Mouse (Mus musculus) ovary, postnatal 14 days (tissue): ENCODE data around the gene Ucp3.

Experiments used
- DNase-seq: peaks from one replicate; pipeline ENCODE4 v3.0.0; 2022; ENCODE audit warnings: low spot score

The Ucp3 gene

DNA sequence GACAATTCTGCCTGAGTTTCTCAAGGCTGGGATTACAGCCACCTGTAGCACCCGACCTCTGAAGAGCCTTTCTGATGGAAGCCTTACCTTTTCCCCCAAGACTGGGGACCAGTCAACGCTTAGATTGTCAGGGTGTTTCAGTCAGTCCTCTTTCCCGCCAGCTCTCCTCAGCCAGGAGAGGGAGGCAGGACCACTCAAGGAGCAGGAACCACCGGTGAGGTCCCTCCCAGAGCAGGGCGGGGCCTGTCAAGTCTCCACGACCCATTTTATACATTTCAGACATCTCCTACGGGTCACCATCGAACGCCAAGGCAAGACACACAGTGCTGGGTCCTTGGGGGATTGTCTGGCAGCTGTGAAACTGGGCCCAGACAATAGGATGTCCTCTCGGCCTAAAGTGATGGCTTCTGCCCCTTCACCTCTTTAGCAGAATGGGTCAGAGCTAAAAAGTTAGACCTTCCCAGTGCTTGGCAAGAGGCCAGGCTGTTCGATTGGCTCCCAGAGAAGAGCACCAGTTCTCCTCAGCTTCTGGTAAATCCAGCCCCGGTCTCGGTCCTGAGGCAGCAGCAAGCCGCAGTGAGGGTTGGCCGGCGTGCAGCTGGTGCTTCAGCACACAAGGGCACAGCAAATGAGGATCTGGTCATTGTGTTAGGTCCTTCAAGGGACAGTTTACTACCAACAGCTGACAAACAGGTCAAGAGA lies 27.6 kb downstream of the Ucp3 start:
- no peak for DNase-seq

DNA sequence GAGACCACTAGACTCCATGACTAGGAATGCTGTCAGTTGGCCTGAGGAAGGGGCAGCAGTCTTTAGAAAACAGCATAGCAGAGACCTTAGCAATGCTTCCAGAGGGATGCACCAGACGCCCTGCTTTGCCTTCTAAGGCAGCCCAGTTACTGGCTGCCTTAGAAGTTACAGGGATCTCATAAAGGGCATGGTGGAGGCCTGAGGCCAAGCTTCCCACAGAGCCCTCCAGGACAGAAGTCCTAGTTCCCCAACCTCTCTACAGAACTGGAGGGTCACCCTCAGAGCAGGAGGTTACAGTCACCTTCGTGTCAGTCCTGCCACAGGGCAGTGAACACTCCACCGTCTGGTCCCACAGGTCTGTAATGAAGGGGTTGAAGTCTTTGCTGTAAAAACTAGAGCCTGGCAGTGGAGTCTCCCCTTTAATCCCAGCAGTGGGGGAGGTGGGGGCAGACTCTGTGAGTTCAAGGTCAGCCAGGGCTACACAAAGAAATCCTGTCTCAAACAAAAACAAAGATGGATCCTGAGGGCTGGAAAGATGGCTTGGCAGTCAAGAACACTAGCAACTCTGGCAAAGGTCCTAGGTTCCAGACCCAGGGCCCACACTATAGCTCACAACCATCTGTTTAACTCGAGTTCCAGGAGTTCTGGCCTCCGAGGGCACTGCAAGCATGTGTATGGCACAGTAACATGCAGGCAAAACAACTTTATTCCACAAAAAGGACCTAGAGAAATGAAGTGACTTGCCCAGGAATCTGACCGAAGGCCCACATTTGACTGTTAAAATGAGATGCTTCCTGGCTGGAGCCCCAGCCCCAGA lies 28.4 kb downstream of the Ucp3 start:
- no peak for DNase-seq

DNA sequence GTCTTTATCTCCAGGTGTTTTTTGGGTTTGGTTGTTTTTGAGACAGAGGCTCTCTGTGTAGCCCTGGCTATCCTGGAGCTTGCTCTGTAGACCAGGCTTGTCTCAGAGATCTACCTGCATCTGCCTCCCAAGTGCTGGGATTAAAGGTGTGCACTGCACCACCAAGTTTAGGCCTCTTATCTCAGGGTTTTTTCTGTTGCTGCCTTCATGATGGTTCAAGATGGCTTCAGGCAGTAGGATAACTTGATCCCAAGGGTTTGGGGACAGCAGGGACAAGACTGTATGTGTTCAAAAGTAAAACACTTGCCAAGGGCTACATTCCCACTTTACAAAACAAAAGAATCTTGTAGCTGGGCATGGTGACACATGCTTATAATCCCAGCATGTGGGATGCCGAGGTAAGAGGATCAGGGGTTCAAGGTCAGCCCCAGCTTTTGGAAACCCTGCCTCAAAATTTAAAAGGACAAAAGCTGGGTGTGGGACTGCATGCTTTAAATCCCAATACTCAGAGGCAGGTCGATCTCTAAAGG lies 29.1 kb downstream of the Ucp3 start:
- no peak for DNase-seq

DNA sequence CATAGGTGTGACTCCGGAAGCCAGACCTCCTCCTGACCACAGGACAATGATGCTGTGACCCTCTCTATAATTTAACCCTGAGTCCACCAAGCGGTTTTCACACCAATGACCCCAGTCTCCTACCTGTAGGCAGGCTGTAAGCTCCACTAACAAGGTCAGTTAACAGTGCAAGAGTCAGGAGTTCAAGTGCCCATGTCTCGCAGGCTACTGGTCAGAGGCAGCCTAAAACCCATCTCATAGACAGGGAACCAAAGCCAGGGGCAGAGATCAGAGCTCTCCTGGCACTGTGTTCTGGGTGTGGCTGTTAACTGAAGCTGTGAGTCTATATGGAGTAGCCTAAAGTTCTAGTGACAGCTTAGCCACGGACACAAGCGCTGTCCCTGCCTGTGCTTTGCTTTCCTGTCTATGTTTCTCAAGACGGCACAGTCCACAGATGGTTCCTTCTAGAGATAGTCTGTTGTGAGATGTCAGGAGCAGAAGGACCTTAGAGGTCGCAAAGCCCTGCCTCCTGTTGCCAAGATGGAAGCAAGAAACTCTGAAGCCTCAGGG lies 29.7 kb downstream of the Ucp3 start:
- DNase-seq, result no peak

DNA sequence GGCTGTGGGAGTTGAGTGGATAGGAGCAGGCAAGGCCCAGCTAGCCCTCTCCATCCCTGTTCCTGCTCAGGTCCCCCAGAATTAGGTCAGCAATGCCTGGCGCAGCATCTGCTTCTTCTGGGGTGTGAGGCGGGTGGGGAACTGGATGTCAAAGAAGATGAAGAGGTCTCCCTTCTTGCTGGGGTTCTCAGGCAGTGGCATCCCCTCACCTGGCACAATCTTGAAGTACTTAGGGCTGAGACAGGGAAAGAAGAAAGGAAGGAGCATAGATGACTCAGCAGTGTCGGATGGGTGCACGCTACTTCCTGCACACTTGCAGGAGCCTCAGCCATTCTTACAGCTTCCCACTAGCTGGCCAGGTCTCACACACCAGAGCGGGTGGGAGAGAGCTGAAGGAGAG lies 30.3 kb downstream of the Ucp3 start:
- no peak for DNase-seq

DNA sequence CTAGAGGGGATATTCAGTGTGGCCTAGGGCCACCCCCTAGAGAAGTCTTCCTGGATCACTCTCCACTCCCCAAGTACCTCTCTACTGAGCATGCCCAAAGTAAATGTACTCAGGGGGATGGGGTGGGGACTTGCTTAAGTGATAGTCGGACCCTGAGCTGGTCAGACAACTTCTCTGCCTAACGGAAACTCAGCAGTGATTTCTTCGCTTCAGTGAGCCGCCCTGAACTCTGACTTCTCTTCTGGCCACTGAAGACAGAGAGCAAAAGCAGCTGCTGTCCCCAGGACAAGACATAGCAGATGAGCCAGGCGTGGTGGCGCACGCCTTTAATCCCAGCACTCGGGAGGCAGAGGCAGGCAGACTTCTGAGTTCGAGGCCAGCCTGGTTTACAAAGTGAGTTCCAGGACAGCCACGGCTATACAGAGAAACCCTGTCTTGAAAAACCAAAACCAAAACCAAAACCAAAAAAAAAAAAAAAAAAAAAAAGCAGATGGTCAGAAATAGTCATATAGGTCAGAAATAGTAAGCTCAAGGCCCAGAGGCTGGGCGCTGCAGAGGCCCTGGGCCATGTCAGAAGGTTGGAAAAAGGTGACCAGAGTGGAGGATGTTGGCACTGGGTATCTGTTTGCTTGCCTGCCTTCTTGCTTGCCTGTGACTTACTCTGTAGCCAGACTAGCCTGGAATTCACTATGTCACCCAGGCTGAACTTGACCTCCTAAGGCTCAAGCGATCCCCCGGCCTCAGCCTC lies 32.1 kb downstream of the Ucp3 start:
- no peak for DNase-seq

DNA sequence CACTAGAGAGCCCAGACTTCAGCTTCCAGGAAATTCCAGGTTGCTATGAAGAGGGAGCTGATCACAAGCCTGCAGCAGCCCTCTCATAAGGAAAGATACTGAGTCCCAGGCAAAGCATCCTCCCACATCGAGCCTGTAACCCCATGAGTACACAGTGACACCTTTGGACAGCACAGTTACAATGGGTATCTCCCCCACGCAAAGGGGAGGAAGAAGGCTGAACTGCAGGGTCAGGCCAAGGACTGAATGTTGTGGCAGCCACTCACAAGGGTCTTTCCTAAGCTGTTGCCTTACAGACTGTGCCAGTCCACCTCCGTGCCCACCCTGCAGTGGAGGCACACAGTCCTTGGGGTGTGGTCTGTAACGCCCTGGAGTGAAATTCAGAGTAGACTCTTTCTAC lies 33.7 kb downstream of the Ucp3 start:
- no peak for DNase-seq

DNA sequence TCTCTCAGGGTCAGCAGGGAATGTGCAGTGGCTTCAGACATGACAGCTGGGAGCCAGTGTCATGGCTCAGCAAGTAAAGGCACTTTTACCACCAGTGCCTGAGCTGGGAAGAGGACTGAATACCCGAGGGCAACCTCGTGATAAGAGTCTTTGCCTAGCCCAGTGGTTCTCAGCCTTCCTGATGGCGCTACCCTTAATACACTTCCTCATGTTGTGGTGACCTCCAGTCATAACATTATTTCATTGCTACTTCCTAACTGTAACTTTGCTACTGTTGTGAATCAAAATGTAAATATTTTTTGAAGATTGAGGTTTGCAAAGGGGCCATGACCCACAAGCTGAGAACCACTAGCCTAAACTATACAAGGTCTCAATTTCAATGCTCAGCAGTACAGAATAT lies 35.9 kb downstream of the Ucp3 start:
- DNase-seq, result no peak

DNA sequence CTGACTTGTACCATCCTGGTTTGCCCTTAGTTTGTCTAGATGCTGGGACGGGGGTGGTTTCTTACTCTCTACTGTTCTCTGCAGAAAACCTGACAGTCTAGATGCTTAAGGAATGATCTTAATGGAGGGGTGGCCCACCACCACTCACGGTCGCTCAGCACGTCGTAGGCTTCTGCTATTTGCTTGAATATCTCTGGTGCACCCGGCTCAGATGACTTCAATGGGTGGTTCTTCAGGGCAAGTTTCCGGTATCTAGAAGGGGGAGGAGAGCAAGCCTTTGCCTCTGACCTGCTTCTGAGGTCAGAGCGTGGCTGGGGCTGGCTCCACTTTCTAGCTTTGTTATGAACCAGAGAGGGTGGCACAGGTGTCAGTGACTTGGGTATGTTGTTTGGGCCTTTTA lies 38.8 kb downstream of the Ucp3 start:
- DNase-seq, result no peak

DNA sequence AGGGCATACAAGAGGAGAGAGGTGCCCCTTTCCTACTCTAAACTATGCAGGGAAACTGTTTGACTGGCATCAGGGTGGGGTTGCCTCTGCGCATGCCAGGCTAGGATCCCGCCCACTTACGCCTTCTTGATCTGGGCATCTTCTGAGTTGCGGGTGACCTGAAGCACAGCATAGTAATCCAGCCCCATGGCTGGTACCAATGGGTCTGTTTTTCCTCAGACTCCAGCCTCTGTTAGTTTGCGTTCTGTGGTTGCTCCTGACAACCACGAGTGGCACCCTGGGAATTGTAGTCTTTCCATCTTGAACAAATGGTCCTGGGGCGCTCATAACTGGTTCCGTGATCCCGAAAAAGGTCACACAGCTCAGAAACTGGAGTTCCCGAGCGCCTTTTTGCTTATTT lies 41.8 kb downstream of the Ucp3 start, which contains the start of gene Dnajb13:
TSS of gene Dnajb13 (minus strand) at position 388 of the 400 bp plus-strand sequence.
- DNase-seq, result no peak

DNA sequence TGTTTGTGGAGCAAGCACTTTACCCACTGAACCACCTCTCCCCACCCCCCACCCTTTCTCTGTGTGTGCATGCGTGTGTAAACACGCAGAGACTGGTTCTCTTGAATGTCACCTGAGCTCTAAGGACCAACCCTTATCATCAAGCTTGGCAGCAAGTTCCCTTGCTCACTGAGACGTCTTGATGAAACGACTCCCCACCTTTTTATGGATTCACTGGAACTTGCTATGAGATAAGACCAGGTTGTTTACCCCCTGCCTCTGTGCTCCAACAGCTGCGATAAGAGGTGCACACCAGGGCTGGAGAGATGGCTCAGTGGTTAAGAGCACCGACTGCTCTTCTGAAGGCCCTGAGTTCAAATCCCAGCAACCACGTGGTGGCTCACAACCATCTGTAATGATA lies 47.4 kb downstream of the Ucp3 start:
- DNase-seq, result no peak

DNA sequence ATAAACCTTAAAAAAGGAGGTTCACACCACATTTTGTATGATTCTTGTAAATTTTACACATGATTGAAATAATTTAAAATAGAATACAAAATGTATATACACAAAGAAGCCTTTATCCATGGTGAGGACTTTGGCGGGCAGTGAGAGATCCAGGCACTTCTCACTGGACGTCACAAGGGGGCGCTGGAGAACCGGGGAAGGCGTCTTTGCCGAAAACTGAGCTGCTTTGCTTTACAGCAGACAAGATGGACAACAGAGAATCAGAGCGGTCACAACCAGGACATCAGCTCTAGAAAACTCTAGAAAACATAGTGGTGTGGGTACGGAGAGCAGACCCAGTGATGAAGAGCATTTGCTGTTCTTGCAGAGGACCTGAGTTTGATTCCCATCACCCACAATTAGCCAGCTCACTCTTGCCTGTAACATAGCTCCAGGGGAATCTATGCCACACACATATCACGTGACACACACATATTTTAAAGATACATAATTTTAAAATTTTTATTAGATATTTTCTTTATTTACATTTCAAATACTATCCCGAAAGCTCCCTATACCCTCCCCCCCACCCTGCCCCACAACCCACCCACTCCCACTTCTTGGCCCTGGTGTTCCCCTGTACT lies 48.0 kb downstream of the Ucp3 start:
- DNase-seq, result peak; percentile 83

DNA sequence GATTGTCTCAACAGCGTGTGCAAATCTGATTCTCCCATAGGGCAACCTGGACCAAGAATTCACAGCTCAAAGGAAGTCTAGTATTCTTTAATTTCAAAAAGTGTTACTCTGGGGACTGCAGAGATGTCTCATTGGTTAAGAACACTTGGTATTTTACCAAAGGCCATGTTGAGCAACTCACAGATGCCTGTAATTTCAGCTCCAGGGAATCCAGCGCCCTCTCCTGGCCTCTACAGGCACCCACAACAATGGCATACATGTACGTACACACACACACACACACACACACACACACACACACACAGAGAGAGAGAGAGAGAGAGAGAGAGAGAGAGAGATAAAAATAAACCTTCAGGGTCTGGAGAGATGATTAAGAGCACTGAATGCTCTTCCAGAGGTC lies 49.4 kb downstream of the Ucp3 start:
- DNase-seq, result no peak

DNA sequence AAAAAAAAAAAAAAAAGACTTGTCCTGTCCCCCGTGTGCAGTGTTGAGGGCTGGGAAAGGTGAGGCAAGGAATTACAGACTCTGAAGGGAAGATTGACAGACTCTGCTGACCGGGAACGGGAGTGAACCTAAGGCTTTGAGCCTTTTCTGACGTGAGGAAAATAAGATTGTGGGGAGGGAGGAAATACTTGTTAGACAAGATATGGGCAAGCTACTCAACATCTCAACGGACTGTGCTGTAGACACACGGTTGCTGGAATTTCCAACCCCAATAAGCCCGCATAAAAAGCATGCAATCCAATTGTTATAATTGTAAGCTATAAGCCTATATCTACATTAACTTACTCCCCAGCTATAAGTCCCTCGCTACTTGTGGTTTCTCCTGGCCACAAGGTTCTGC lies 51.9 kb downstream of the Ucp3 start:
- DNase-seq, result no peak

DNA sequence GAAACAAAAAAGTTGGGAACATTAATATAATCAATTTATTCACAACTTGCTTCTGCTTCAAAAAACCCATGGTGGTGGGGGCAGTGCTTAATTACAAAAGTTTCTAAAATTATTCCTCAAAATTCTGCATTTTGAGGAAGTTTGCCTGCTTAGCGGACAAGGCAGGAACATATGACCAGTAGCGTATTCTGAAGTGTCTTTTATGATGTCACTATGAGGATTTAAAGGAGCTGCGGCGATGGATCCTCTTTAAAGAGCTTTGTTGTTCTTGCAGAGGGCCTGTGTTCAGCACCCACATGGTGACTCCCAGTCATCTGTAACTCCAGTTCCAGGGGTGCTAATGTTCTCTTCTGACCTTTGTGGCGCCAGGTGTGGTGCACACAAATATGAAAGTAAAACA lies 58.0 kb downstream of the Ucp3 start:
- DNase-seq, result no peak

DNA sequence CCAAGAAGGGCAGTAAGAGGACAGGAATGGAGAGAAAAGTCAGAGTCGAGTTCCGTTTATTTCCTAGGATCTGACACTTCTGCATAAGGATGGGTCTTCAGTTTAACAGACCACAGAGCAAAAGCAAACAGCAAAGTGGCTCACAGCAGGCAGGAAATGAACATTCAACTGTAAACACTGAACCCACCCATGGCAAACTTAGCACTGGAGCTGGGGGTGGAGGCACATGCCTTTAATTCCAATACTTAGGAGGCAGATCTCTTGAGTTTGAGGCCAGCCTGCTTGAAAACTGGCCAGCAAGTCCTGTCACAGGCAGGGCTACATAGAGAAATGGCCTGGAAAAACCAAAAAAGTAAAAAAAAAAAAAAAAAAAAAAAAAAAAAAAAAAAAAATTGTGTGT lies 60.7 kb downstream of the Ucp3 start:
- no peak for DNase-seq

DNA sequence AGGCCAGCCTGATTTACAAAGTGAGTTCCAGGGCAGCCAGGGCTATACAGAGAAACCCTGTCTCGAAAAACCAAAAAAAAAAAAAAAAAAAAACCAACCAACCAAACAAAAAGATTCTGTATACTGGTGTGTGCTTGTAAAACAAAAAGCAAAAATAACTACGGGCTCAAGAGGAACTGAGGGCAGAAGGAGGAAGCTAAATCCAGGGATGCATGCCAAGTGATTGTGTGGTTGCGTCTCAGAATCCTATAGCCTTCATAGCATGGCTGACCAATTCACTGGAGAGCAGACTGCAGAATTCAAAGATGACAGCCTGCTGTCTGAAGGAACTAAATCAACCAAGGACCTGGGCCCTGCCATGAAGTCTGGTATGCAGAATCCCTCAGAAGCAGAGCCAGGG lies 61.4 kb downstream of the Ucp3 start:
- no peak for DNase-seq

DNA sequence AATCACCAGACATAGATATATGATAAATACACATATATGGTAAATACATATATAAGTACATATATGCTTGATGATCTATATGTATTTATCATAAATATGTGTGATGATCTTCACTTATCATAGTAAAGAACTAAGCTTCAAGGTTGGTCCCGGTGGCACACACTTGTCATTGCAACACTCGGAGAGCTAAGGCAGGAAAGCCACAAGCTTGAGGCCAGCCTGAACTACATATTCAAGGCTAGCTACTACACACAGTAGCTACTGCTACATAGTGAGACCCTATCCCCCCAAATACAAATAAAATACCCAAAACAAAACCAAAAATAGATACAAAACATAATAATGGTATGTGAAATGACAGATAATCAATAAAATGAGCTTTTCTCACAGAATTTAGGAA lies 63.0 kb downstream of the Ucp3 start:
- no peak for DNase-seq
